ENCODE assay signal across 8 mouse cellular contexts in genomic region chr6:3397182-3397906, GRCm38 (mm10). TPM values are rescaled to one million over a fixed set of nuclear protein-coding genes. Genes with fewer than 3 reads are reported as not detected.
DNase-seq lines count a peak whose midpoint lies in the region; ATAC-seq and TF ChIP-seq lines count a peak whose summit lies in the region.
"Not testable (repeated sequence)": the region's sequence is repeated elsewhere in the genome, so short reads cannot be mapped to it uniquely, and the experiment has no call there.

No protein-coding gene starts in this region.

- ATAC-seq in heart, embryonic 13.5 days (ENCODE audit: extremely low read depth, insufficient number of reproducible peaks, low FRiP score, low TSS enrichment); intestine, embryonic 15.5 days; liver, postnatal 0 days: not testable (repeated sequence)
- ATAC-seq in kidney, embryonic 16.5 days (ENCODE audit: low FRiP score, low TSS enrichment): peak; percentile 31; the same call in 1 of the 2 replicates

- 73% methylated on average over 5 of the region's 7 CpGs for WGBS in heart, embryonic 13.5 days
- WGBS in intestine, embryonic 15.5 days: 86% methylated on average over 3 of the region's 7 CpGs
- 75% methylated on average over 6 of the region's 7 CpGs for WGBS in kidney, embryonic 16.5 days
- 56% methylated on average over 5 of the region's 7 CpGs for WGBS in liver, postnatal 0 days (ENCODE audit: insufficient replicate concordance)

- DNase-seq in B cell, adult 2 months: peak; percentile 51 to 52
- DNase-seq in liver, postnatal 0 days: not testable (repeated sequence)
- peak; percentile 47 for DNase-seq in spleen, postnatal 36 days (ENCODE audit: low spot score in 2 of 2)

- TF ChIP-seq EP300 in liver, postnatal 0 days (IDR thresholded peaks at IDR 0.05; ENCODE audit: low read depth): not testable (repeated sequence)

- H3K4me1 ChIP-seq in brown adipose tissue, adult 24 weeks (ENCODE audit: control insufficient read depth, insufficient read depth, insufficient read length, low read length); heart, embryonic 13.5 days; intestine, embryonic 15.5 days (replicated peaks); kidney, embryonic 16.5 days (ENCODE audit: insufficient read depth, low read length); liver, postnatal 0 days (ENCODE audit: insufficient read depth): not testable (repeated sequence)
- peaks cover 29% of the 10 kb centered on the region for H3K4me1 ChIP-seq in megakaryocyte, embryonic 14.5 days

- not testable (repeated sequence) for H3K9ac ChIP-seq in heart, embryonic 13.5 days; intestine, embryonic 15.5 days; kidney, embryonic 16.5 days (replicated peaks; ENCODE audit: low read length)
- peak overlapping the region; percentile 56 for H3K9ac ChIP-seq in liver, postnatal 0 days (replicated peaks)

- H3K4me3 ChIP-seq in brown adipose tissue, adult 24 weeks (ENCODE audit: insufficient read depth, low read depth, low read length): peak overlapping the region; percentile 49
- not testable (repeated sequence) for H3K4me3 ChIP-seq in heart, embryonic 13.5 days; intestine, embryonic 15.5 days (replicated peaks)
- peak overlapping the region; percentile 26 for H3K4me3 ChIP-seq in kidney, embryonic 16.5 days (ENCODE audit: low read length)
- H3K4me3 ChIP-seq in liver, postnatal 0 days (ENCODE audit: low read depth, low read length): peak overlapping the region; percentile 52
- H3K4me3 ChIP-seq in megakaryocyte, embryonic 14.5 days (replicated peaks): peak overlapping the region; percentile 85

- not testable (repeated sequence) for TF ChIP-seq CTCF in liver, postnatal 0 days (IDR thresholded peaks at IDR 0.05; ENCODE audit: low read depth)

- 0 out of 2 replicates have a peak overlapping the region, but pooled peaks have one; percentile 49 for H3K4me2 ChIP-seq in heart, embryonic 13.5 days
- H3K4me2 ChIP-seq in intestine, embryonic 15.5 days (replicated peaks): peak overlapping the region; percentile 37
- H3K4me2 ChIP-seq in kidney, embryonic 16.5 days (replicated peaks; ENCODE audit: low read depth, low read length): peak overlapping the region; percentile 32
- H3K4me2 ChIP-seq in liver, postnatal 0 days (ENCODE audit: low read depth, low read length): peak overlapping the region; percentile 57

- not testable (repeated sequence) for H3K27me3 ChIP-seq in heart, embryonic 13.5 days (replicated peaks); intestine, embryonic 15.5 days (replicated peaks); kidney, embryonic 16.5 days (ENCODE audit: insufficient read depth, low read length); liver, postnatal 0 days (ENCODE audit: insufficient read depth, low read length); megakaryocyte, embryonic 14.5 days (replicated peaks)

- H3K36me3 ChIP-seq in heart, embryonic 13.5 days; intestine, embryonic 15.5 days; kidney, embryonic 16.5 days (ENCODE audit: insufficient read depth, low read length); liver, postnatal 0 days (replicated peaks; ENCODE audit: insufficient read depth, low read length); megakaryocyte, embryonic 14.5 days (replicated peaks; ENCODE audit: low read length): not testable (repeated sequence)

- not testable (repeated sequence) for H3K9me3 ChIP-seq in heart, embryonic 13.5 days; intestine, embryonic 15.5 days; kidney, embryonic 16.5 days (ENCODE audit: low read length); liver, postnatal 0 days (ENCODE audit: low read length); megakaryocyte, embryonic 14.5 days

- not testable (repeated sequence) for H3K27ac ChIP-seq in brown adipose tissue, adult 24 weeks (replicated peaks; ENCODE audit: low read depth, low read length); heart, embryonic 13.5 days (replicated peaks); intestine, embryonic 15.5 days; kidney, embryonic 16.5 days (ENCODE audit: low read length)
- H3K27ac ChIP-seq in liver, postnatal 0 days (ENCODE audit: low read depth): peak overlapping the region; percentile 25; the same call in 1 of the 2 replicates

RNA-seq across cellular contexts. Expression of gene Samd9l, which starts 2.0 kb away (rescaled TPM):
- 6.4 and 6.6 TPM in 2 replicates for polyA plus RNA-seq in brown adipose tissue, adult 24 weeks (2012; ENCODE audit: insufficient read depth, insufficient read length, missing spikeins)
- 1.4 and 1.5 TPM in 2 replicates for polyA plus RNA-seq in heart, embryonic 13.5 days (2015; fragmentation: Nextera tagmentation; extraction: Ambion mirVana)
- polyA plus RNA-seq in intestine, embryonic 15.5 days (2015; fragmentation: Nextera tagmentation; extraction: Ambion mirVana): 7.1 and 9.4 TPM in 2 replicates
- polyA plus RNA-seq in kidney, embryonic 16.5 days (2015; fragmentation: Nextera tagmentation; extraction: Ambion mirVana): 10.8 and 12.1 TPM in 2 replicates
- 3.8 and 4.5 TPM in 2 replicates for polyA plus RNA-seq in liver, postnatal 0 days (2015; fragmentation: Nextera tagmentation; extraction: Ambion mirVana)
- 0.70 TPM in 1 of 2 replicates, not detected in the other for polyA plus RNA-seq in megakaryocyte, embryonic 14.5 days (2012; ENCODE audit: insufficient read depth, low replicate concordance)
